Mouse (Mus musculus) left cerebral cortex, postnatal 10 days (tissue): ENCODE data around the gene Pcdh8. TPM values are rescaled to one million over a fixed set of nuclear protein-coding genes. Genes with fewer than 3 reads are reported as not detected.

Experiments used
- DNase-seq, 2 experiments: peaks; one replicate each; pipeline ENCODE4 v3.0.0; 2021 to 2022; ENCODE audit warnings: low spot score in 2 of 2, mixed read lengths in 1 of 2; ENCODE audit errors: extremely low spot score in 1 of 2
- intact Hi-C: fragments of 180-260 bp; cut with DNase I; formaldehyde crosslinking; loops from one replicate; pipeline ENCODE4 v1.15.1; 2025
- total RNA-seq, 2 experiments: library from RNA; stranded (reverse); gene quantifications; 2 replicates each; pipeline ENCODE4 v1.2.3; 2021

Gene Pcdh8
- total RNA-seq: 10 to 100 TPM; 55.6 to 58.4 TPM

GRCm38 (mm10) chr14:79771094-79771535 lies at the start of gene Pcdh8:
Gene Pcdh8 (minus strand): TSS chr14:79771312.
- peak; percentile 91 to 92 for DNase-seq
- intact Hi-C loops: loop anchor here (2.0 to 10.0 kb wide), 2 partner anchors 144 to 440 kb away; no protein-coding TSS in a partner anchor

GRCm38 (mm10) chr14:79814709-79815108 lies 43.6 kb upstream of the Pcdh8 start:
- DNase-seq: no peak
- intact Hi-C loops: no loop called here

GRCm38 (mm10) chr14:79814084-79814483 lies 43.0 kb upstream of the Pcdh8 start:
- intact Hi-C loops: no loop called here
- no peak for DNase-seq

- no peak for DNase-seq
- intact Hi-C loops: no loop called here
Observed at GRCm38 (mm10) chr14:79793179-79793578, 22.1 kb upstream of the Pcdh8 start.

- no peak for DNase-seq
- intact Hi-C loops: loop anchor here (10.0 kb wide), 1 partner anchor 255 kb away; no protein-coding TSS in a partner anchor
Observed at GRCm38 (mm10) chr14:79789535-79789934, 18.4 kb upstream of the Pcdh8 start.

GRCm38 (mm10) chr14:79788656-79789204 lies 17.6 kb upstream of the Pcdh8 start:
- intact Hi-C loops: loop anchor here (10.0 kb wide), 1 partner anchor 256 kb away; no protein-coding TSS in a partner anchor
- DNase-seq: no peak

GRCm38 (mm10) chr14:79787918-79788317 lies 16.8 kb upstream of the Pcdh8 start:
- intact Hi-C loops: loop anchor here (10.0 kb wide), 1 partner anchor 257 kb away; no protein-coding TSS in a partner anchor

GRCm38 (mm10) chr14:79785400-79785799 lies 14.3 kb upstream of the Pcdh8 start:
- no peak for DNase-seq

More at GRCm38 (mm10) chr14:79787918-79788317, 16.8 kb upstream of the Pcdh8 start:
- DNase-seq: no peak

GRCm38 (mm10) chr14:79780889-79781288 lies 9.8 kb upstream of the Pcdh8 start:
- intact Hi-C loops: loop anchor here (10.0 kb wide), 1 partner anchor 264 kb away; no protein-coding TSS in a partner anchor
- no peak for DNase-seq

More at GRCm38 (mm10) chr14:79785400-79785799, 14.3 kb upstream of the Pcdh8 start:
- intact Hi-C loops: loop anchor here (10.0 kb wide), 1 partner anchor 259 kb away; no protein-coding TSS in a partner anchor

GRCm38 (mm10) chr14:79780332-79780731 lies 9.2 kb upstream of the Pcdh8 start:
- intact Hi-C loops: loop anchor here (10.0 kb wide), 1 partner anchor 264 kb away; no protein-coding TSS in a partner anchor
- DNase-seq: no peak

GRCm38 (mm10) chr14:79779841-79780240 lies 8.7 kb upstream of the Pcdh8 start:
- intact Hi-C loops: loop anchor here (10.0 kb wide), 2 partner anchors 135 to 265 kb away; no protein-coding TSS in a partner anchor
- DNase-seq: no peak

- intact Hi-C loops: loop anchor here (10.0 kb wide), 1 partner anchor 141 kb away; no protein-coding TSS in a partner anchor
Observed at GRCm38 (mm10) chr14:79773425-79774391, 2.6 kb upstream of the Pcdh8 start.

GRCm38 (mm10) chr14:79771802-79772511 lies 845 bp upstream of the Pcdh8 start:
- intact Hi-C loops: loop anchor here (2.0 to 10.0 kb wide), 2 partner anchors 143 to 439 kb away; no protein-coding TSS in a partner anchor
- DNase-seq: no peak

More at GRCm38 (mm10) chr14:79773425-79774391, 2.6 kb upstream of the Pcdh8 start:
- DNase-seq: peak; percentile 30 to 31

GRCm38 (mm10) chr14:79770306-79771093 lies 612 bp downstream of the Pcdh8 start:
- peak in 1 of 2 experiments; percentile 45 for DNase-seq
- intact Hi-C loops: loop anchor here (2.0 to 10.0 kb wide), 2 partner anchors 144 to 440 kb away; no protein-coding TSS in a partner anchor

GRCm38 (mm10) chr14:79769618-79770017 lies 1.5 kb downstream of the Pcdh8 start:
- peak; percentile 50 to 86 for DNase-seq
- intact Hi-C loops: loop anchor here (2.0 to 10.0 kb wide), 3 partner anchors 145 to 441 kb away; no protein-coding TSS in a partner anchor

GRCm38 (mm10) chr14:79768996-79769395 lies 2.1 kb downstream of the Pcdh8 start:
- peak in 1 of 2 experiments; percentile 54 for DNase-seq
- intact Hi-C loops: loop anchor here (5.0 kb wide), 1 partner anchor 152 kb away; no protein-coding TSS in a partner anchor
